Mouse (Mus musculus): ENCODE data around the gene Trappc3l.
"Not testable (repeated sequence)": the region's sequence is repeated elsewhere in the genome, so short reads cannot be mapped to it uniquely, and the experiment has no call there.

Trappc3l gene

DNA sequence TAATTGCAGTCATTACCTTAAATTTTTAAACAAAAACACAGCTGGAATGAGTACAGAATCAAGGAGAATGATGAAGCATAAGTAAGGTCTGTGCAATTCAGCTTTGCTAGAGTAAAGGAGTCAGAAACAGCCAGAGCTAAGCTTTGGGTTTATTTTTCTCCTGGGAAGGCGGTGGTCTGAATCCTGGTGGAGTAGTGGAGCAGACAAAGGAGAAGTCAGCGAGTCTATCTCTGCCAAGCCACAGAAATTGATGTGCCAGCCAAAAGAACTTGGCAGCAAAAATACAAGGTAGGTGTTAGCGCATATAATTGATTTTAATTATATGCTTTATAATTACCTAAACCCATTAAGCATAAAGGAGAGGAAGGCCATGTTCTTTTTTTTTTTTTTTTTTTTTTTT, at the start of gene Trappc3l:
Gene Trappc3l, plus strand, starts transcription at position 197 of the 400 bp plus-strand sequence.
- DNase-seq (ENCODE audit: low spot score in 2 of 2), result no peak

DNA sequence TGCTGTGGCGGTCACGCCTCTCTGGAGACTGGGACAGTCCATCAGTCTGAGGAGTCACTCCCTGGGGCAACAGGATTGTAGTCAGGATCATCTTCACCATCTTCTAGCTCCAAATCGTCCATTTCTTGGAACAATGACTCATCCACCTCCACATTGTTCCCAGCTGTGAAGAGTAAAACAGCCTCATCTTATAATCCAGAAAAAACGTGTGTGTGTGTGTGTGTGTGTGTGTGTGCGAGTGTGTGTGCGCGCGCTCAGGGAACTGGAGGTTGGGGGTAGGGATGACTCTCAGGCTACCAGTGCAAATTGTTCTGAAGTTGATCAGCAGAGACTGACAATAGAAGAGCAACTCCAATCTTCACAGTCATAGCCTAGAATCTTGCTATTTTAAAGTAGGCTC, 40.7 kb upstream of the Trappc3l start:
- not testable (repeated sequence) for DNase-seq (ENCODE audit: low spot score in 2 of 2)

DNA sequence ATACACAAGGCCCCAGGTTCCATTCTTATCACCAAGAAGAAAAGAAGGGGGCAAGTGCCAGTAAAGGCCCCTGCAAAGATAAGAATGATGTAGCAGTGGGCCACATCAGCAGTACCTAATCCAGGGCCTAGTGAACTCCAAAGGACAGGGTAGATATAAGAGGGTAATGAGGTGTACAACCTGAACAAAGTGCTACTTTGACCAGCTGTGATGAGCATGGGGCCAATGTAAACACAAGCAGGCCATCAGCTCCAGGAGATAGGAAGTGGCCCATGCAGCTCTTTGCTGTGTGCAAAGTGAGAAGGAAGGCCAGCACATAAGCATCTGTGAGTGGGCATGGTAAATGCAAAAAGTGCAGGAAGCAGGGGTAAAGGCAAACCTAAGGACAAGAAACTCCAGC, 39.0 kb upstream of the Trappc3l start:
- DNase-seq (ENCODE audit: low spot score in 2 of 2), result no peak

DNA sequence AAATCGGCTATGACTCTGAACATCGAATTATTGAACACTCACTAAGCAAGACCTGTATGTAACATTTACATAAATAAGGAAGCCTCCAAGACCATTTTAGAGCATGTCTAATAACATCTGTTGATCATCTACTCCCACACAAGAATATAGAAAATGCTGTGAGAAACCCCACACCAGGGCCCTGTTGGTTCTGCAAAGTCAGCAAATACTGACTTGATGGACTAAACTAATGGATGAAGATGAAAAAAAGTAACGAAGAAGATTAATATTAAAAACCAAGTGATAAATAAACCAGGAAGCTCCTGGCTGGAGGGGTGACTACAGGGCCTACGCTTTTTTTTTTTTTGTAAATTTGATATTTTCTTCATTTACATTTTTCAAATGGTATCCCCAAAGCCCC, 24.8 kb upstream of the Trappc3l start:
- no peak for DNase-seq (ENCODE audit: low spot score in 2 of 2)

DNA sequence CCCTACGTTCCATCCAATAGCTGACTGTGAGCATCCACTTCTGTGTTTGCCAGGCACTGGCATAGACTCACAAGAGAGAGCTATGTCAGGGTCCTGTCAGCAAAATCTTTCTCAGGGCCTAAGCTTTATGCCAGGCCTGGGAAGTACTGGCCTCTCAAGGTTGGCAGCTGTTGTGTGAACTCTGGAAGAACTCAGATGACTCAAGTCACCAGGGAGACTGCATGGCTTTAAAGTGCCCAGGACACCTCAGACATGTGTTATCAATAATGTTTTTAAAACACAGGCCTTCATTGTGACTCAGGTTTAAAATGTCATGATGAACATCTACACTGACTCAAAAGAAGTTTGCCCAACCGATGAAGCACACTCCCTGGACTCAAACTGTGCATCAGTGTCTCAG, 24.2 kb upstream of the Trappc3l start:
- DNase-seq (ENCODE audit: low spot score in 2 of 2), result no peak

DNA sequence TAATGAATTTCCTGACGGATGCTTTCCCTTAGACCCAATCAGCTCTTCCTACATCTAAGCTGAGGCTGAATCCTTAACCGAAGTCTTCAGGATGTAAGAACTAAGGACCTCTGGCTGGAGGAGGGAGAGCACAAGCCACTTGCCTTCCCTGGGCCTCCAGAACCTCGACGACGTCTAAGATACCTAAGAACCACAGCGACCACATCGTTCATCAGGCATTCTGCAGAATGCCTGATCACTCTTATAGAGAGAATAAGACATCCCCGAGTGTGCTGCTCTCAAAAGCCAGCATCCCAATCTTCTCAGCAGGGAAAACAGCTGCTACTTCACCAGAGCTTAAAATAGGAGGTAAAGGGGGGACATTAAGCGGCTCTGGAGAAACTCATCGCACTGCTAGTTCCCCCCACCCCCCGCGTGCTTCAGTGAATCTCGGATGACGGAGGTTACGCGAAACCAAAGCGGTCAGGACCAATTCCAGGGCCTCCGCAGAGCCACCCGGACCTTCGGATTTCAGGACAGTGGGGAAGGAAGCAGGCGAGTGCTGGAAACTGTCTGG, 18.6 kb upstream of the Trappc3l start:
- DNase-seq (ENCODE audit: low spot score in 2 of 2), result peak; percentile 24 to 34

DNA sequence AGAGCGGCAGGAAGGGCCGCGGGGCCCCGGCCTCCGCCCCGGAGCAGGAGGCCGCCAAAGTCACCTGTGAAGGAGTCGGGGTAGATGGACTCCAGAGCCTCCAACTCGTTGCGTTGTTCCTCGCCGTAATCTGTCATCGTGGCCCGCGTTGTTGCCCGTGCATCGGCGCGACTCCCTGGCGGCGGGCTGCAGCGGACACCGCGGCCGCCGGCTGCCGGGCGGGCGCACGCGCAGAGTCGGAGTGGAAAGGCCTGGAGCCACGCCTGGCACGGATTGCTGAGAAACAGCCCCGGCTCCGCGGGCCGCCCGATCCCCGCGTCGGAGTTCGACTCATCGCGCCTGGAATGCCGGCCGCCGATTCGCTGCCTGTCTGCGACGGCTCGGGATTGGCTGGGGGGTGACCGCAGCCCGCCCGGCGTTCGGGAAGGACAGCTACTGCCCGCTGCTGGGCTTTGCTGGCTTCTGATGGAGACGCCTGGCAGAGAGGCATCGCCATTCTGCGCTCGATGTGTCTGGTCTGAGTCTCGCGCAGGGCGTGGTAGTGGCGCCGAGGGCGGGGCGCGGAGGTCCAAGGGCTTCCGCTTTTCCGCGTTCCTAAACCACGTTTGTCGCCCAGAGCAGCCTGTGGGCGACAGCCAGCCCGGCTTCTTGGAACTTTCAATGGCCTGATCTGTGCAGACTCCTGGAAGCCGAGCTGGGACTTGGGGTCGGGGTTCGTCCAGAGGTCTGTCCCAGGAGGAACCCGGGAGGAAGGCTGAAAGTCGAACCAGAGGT, 17.9 kb upstream of the Trappc3l start, which contains the start of gene Rwdd1:
Gene Rwdd1, minus strand, starts transcription at position 323 of the 774 bp plus-strand sequence.
- DNase-seq (ENCODE audit: low spot score in 2 of 2), result peak; percentile 99

DNA sequence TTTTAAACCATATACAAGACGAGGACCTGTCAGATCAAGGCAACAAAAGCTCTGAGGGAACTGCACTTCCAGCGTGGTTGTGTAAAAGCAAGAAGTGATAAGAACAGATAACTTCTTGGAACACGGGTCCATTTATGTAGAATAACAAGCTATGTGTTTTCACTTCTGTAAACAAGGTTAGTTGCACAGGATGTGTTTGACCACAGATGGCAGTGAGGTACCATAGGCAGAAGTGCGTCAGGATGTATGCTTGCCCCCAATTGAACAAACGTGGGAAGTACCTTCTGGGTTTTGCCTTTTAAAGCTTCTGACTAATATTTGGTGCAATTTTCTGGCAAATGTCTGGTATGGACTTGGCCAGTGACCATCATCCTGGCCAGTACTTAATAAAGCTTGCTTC, 7.1 kb upstream of the Trappc3l start:
- DNase-seq (ENCODE audit: low spot score in 2 of 2), result no peak

DNA sequence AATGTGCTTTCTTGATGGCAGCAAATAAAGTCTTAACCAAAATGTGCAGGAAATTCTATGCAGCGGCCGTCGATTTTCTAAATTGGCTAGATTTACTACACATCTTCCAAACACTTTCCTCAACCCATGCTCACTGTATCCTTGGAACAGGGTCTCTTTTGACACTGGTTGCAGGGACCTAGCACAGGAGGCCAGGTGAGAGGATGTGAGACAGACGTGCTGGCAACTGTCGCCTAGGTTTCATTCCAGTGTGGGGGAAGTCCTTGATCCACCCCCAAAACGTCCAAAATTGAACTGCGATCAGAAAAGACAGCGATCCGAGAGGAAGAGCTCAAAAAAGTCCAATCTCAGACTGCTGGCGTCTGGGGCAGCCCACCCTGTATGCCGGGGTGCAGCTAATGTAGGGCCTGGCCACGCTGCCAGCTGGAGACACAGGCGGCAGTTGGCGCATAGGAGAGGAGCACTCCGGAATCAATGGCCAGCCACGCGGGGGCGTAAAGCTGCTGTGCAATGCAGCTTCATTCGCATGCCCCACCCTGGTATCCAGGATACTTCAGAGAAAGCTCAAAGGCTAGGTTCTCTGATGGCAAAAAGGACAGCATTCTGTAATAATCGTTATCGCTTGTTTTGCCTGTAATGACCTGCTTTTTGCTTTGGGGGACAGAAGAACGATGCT, 3.6 kb upstream of the Trappc3l start:
- peak; percentile 84 to 87 for DNase-seq (ENCODE audit: low spot score in 2 of 2)

DNA sequence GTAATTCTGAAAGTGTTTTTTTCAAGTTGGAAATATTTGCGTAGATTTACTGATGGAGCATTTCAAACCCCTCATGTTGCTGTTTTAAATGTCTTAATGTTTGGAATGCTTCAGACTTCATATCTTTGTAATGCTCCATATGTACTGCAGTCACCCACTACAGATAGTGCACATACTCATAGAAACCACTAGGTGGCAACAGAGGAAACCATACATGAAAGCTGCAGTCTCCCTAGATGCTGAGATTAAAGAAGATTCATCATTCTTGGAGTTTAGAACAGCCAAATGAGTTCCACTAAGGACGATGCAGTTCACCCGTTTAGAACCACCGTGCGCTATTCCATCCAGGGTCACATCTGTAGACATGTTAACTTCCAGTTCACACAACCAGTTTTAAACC, 810 bp upstream of the Trappc3l start:
- DNase-seq (ENCODE audit: low spot score in 2 of 2), result peak in 1 of 2 experiments; percentile 54

DNA sequence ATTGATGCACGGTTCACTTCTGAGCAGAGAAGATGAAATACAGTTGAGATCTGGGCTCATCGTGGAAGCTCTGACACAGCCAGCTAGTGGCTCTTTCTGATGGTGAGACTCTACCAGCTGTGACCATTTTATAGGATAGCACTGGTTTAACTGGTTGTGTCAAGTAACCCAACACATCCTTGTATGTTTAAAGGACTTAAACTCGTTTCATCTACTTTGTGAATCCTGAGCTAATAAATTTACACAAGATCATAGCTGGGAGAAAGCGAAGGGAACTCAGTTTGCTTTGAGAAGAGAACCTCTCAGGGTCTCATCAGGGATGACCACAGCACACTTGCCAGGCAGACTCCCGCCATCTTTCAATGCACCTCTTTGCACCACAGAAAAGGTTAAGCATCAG, 6.8 kb downstream of the Trappc3l start, which contains the start of gene Calhm4:
Gene Calhm4, minus strand, starts transcription at position 101 of the 400 bp plus-strand sequence.
- DNase-seq (ENCODE audit: low spot score in 2 of 2), result no peak

DNA sequence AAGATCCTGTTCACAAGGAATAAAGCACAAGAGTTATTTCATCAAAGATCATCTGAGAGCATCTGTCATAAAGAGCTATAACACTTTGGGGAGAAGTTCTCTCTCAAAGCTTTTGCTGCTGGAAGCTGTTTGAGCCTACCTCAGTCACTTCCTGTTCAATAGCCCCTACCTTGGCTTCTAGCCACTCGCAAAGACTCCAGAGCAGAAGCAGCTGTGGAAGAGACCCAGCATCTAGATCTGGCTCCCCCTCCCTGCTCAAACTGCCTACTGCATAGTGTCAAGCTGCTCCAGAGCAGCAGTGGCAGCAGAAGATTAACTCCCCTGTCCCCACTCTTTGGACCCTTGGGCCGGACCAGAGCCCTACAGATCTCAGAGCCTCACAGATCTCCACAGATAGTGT, 16.6 kb downstream of the Trappc3l start:
- no peak for DNase-seq (ENCODE audit: low spot score in 2 of 2)

DNA sequence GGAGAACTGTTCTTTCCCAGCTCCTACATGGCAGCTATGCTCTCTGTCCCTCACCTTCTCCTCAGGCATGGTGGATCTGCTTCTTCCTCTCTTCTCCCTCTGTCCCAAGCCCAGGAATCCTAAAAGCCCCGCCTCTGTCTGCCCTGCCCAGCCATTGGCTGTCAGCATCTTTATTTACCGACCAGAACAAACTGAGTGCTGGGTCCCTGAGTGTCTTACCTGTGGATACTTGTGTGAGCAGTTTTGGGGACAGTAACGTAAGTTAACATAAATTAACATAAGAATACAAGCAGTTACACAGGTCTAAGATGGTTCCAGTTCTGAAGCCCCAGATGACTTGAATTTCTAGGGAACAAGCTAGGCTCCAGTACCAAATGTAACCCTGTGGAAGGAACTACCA, 29.2 kb downstream of the Trappc3l start:
- DNase-seq (ENCODE audit: low spot score in 2 of 2), result no peak

DNA sequence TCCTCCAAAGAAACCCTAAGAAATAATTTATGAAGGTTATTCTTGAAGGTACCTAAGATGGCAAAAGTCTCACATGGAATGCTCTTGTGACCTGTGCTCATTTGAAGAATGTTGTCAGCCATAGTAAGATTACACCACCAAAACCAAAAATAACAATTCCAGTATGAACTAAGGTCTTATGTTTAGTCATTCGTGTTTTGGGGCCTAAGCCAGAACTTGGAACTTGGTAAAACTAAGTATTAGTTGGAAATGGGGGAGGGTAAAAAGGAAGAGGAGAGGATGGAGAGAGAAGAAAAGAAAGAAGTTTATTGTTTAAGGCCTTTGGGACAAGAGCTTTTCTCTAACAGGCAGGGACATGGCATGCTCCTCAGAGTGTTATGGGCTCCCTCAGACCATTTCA, 32.2 kb downstream of the Trappc3l start:
- DNase-seq (ENCODE audit: low spot score in 2 of 2), result no peak

DNA sequence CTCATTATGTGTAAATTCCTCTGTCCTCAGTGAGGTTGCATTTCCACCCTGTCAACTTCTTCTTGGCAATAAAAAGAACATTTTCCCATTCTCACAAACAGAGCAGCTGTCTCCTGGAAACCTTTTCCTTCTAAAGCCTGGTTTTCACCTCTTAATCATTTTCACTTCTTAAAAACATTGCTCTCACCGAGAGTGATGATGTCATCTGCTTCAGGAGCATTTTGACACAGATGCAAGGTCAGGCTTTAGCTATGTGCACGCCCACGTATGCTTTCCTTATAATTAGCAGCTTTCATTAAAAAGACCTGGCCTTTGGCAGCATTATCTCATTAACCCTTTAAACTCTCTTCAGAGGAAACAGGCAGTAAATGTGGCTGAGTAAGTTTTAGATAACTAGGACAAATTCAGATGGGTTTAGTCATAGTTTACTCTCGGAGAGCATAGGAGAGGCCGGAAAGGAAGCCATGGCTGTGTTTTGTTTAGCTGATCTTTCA, 33.6 kb downstream of the Trappc3l start:
- DNase-seq (ENCODE audit: low spot score in 2 of 2), result no peak

DNA sequence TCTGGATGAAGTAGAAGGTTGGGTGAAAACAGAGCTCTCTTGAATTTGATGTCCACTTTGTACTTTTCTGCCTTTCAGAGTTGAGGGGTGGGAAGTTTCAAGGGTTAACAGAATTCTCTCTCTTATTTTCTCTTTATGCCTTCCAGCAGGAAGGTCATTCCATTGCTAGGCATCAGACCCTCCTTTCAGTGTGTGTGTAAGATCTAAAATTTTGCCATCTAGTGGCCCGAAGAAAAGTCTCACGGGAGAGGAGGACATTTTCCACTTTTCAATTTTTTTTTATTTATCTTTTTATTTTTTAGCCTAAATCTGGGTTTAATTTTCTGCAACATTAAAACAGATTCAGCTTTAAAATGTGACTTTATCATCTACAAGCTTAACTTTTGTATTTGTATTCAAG, 34.3 kb downstream of the Trappc3l start:
- DNase-seq (ENCODE audit: low spot score in 2 of 2), result no peak

DNA sequence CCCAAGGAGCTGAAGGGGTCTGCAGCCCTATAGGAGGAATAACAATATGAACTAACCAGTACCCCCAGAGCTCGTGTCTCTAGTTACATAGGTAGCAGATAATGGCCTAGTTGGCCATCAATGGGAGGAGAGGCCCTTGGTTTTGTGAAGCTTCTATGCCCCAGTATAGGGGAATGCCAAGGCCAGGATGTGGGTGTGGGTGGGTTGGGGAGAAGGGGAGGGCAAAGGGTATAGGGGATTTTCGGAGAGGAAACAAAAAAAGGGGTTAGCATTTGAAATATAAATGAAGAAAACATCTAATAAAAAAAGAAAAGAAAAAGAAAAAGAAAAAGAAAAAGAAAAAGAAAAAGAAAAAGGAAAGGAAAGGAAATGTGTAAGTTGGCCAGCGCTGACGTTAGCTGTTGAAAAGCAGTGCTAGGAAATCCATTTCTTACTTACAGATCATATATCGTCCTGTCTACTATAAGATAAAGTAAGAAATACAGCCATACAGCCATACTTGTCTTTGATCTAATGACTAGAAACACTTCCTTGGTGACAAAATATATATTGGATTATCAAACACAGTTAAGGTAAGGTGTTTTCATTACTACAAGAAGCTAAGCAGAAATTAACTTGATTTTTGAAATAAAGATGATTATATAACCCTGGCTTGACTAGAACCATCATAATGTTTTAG, 37.3 kb downstream of the Trappc3l start:
- no peak for DNase-seq (ENCODE audit: low spot score in 2 of 2)

DNA sequence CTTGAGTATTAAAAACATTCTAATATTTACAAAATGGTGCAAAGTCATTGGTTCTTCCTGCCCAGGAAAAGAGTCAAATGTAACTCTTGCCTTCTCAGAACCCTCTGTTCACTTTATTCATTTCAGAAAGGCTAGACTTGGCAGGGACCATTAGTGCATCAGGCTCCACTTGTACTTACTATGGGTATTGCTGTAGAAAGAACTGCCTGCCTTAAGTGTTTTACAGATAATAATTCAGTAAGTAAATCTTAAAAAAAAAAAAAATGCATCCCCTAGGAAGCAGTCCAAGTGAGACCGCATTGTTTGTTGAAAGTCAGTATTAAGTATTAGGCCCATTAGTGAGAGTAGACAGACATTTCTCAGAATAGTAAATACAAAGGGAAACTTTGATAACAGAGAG, 49.1 kb downstream of the Trappc3l start:
- DNase-seq (ENCODE audit: low spot score in 2 of 2), result no peak

DNA sequence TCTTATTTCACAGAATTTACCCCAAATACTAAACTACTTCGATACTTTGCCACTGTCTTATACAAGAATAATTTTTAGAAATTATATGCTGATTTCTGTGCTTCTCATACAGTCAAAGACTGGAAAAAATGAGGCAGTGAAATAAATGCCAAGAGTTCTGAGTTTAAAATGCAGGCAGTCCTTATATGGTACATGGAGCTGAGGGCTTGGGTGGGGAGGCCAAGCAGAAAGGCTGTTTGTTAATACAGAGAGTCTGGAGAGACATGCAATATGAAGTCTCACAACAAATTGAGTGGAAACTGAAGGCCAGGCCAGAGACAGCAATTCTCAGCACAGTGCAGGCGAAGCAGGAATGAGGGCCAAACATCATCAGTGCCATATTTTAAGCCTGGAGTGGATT, 51.1 kb downstream of the Trappc3l start:
- DNase-seq (ENCODE audit: low spot score in 2 of 2), result no peak

DNA sequence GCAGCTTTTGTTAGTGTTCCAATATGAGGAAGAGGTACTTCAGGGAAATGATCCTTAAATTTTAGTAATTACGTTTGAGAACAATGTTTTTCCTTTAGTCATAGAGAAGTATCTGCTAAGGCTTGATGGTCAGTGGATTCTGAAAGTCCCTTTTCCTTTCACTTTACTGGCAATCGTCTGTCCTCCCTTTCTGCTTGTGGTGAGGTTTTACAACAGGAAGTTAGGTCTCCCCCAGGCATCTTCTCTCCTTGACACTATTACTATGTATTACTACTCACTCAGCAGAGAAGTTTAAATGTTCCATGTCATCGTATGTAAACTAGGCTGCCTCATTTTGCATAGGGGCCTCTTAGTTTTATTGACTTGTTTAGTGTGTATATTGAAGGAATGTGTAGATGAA, 52.1 kb downstream of the Trappc3l start:
- DNase-seq (ENCODE audit: low spot score in 2 of 2), result no peak

DNA sequence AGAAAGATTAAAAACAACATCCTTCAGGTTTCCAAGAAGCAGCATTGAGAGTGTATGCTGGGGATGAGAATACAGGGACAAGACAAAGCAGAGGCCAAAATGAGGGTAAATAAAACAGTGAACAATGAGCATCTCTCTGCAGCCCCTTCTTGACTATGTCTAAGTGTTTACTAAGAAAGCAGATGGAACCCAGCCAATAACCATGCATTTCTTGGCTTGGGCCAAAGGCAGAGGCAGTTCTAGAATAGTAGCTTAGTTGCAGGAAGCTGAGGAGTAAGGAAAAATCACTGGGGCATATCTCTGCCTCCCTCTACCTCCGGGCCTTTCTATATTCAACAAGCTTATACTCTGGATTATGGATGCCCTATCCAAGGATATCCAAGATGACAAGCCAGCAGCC, 53.1 kb downstream of the Trappc3l start:
- no peak for DNase-seq (ENCODE audit: low spot score in 2 of 2)

DNA sequence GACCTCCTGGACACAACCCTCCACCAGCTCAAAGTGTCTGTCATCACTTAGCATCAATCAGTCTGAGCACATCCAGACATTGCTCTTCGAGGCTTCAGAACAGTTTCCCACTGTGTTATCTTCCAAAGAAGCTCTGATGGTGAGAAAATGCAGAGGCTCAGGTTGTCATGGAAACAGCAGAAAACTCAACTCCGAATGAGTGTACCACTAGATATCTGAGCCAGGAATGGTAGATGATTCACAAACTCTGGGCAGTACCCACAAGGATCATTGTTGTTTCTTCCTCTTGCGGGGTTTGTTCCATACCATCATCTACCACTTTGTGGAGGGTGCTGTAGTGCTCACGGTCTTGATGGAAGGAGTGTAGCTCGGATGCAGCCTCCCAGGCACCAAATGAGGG, 54.5 kb downstream of the Trappc3l start:
- peak; percentile 38 to 75 for DNase-seq (ENCODE audit: low spot score in 2 of 2)
